Mouse (Mus musculus) liver, adult (tissue): ENCODE results near the gene Spic.
A peak's percentile ranks its signal among the peaks of the same experiment; 100 is the strongest.

Source experiments
- GATA4 ChIP-seq: IDR thresholded peaks from 2 replicates; pipeline ENCODE4 v1.6.1; 2014; ENCODE audit warnings: mild to moderate bottlenecking, low read length; ENCODE audit not compliant: insufficient replicate concordance

The Spic gene

DNA sequence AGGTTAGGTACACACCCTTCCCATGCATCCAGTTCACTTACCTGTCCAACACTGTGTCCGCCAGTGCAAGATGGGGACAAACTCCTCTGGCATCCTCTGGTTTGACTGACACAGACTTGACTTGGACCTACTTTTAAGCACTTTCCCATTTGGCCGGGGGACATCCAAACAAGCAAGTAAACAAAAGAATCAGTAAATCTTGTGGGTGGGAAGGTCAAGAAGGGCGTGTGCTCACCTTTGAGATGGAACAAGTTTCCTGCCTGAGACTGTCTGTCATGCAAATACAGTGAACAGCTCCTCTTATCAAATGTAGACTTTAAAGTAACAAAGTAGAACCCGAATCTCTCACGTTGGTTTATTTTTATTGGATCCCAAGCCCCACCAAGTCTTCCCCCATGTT, at the start of gene Spic:
TSS of gene Spic (minus strand) at position 91 of the 400 bp plus-strand sequence.
- TF ChIP-seq GATA4: no peak

DNA sequence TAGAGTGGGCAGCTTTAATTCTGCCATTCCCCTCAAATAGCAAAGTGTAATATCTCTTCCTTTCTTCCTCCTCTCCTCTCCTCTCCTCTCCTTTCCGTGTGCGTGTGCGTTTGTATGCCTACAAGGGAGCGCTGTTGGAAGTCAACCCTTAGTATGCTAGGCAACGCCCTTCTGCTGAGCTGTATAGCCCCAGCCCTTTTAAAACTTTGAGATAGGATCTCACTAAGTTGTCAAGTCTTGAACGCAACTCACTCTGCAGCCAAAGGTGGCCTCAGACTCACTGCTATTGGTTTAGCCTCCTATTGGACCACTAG, 47.5 kb upstream of the Spic start:
- TF ChIP-seq GATA4: no peak

DNA sequence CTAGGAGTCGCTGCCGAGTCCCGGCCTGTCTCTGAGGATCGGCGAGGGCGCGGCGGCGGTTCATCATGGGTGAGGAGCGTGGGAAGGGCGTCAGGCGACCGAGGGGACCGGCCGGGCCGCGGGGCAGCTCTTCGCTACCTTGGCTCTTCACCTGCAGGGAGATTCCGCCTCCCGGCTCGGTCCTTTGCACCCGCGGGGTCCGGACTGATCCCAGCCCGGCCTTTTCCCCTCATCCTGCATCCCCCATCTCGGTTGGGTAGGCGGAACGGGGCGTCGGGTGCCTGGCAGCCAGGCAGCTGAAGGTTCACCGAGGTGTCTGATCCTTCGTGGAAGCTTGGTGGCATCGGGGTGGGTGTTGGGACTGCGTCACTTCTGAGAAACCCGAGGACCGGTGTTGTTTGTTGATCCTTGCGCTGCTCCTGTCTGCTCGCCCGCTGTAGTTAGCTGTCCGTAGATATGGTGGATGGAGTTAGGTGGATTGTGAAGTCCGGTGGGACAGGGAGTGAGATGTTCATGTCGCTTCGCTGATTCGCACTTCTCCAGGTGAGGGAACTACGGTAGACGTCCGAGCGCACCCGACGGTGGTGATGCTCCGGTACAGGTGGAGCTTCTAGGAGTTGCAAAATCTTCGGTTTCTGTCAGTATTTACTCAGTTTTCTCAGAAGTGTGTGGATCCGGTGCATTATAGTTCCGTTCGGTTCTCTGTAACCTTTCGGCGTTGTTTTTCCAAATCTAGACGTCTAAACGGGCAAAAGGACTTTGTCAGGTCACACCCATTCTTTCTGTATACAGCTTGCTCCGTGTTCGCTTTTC, 46.9 kb upstream of the Spic start:
- no peak for TF ChIP-seq GATA4

- peak; percentile 70; the same call in 1 of the 2 replicates for TF ChIP-seq GATA4
Observed at GRCm38 (mm10) chr10:88730571-88731495, 46.0 kb upstream of the Spic start, which contains the start of gene Arl1. Arl1 (plus strand) TSS chr10:88730858.

DNA sequence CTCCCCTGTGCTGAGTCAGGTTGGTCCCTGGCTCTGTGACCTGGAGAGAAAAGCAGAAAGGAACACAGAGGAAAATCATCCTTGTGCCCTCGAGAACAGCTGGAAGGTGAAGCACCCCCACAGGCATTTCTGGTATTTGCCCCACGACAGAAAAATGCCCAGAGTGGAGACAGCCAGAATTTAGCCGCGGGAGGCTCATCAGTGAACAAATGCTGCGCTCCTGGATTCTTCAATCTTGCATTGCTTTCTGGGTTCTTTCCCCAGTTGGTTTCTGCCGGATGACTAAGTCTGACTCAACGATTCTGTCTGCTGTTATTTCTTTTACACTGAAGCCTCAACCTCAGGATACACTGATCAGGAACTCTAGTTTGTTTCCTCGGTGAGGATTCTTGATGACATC, 43.4 kb upstream of the Spic start:
- no peak for TF ChIP-seq GATA4

DNA sequence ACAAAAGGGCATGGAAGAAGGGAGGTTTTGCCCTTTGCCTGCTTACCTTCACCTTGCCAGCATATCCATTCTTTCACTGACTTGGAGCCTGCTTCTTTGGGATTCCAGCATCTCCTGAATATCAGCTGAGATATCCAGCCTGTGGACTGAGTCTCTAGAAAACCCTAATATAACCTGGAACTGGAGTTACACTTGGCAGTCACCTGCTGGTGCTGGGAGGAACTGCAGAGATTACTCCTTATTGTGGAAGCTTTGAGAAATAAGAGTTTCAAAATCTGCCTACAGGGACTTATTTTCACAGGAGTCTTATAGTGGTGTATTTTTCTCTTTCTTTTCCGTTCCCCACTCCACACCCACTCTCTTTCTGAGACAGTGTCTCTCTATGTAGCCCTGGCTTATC, 42.3 kb upstream of the Spic start:
- no peak for TF ChIP-seq GATA4

GRCm38 (mm10) chr10:88725343-88725742, 40.5 kb upstream of the Spic start:
- TF ChIP-seq GATA4: no peak

DNA sequence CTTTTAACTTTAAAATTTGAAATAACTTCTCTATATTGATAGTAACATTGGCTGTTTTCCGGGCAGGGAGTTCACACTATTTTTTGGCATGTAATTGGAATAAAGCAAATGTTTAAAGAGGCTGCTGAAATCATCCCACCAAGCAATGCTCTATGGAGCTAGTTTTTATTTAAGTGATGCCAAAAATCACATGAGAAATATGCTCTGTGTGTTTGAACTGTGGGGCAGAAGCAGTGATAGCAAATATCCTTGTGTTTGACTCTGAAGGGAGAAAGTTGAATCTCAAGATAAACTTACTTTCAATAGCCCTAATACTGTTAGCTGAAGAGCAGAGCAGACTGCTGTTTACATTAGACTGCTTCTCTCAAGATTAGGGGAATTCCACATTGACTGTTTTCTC, 34.8 kb upstream of the Spic start:
- no peak for TF ChIP-seq GATA4

DNA sequence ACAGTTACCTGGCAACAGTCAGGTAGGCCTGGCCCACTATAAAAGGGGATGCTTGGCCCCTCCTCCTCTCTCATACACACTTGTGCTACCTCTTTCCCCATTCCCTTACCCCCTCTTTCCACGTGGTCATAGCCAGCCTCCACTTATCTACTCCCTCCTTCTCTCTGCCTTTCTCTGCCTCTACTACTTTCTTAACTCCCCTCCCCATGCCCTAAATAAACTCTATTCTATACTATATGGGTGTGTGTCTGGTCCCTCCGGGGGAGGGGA, 32.9 kb upstream of the Spic start:
- no peak for TF ChIP-seq GATA4

DNA sequence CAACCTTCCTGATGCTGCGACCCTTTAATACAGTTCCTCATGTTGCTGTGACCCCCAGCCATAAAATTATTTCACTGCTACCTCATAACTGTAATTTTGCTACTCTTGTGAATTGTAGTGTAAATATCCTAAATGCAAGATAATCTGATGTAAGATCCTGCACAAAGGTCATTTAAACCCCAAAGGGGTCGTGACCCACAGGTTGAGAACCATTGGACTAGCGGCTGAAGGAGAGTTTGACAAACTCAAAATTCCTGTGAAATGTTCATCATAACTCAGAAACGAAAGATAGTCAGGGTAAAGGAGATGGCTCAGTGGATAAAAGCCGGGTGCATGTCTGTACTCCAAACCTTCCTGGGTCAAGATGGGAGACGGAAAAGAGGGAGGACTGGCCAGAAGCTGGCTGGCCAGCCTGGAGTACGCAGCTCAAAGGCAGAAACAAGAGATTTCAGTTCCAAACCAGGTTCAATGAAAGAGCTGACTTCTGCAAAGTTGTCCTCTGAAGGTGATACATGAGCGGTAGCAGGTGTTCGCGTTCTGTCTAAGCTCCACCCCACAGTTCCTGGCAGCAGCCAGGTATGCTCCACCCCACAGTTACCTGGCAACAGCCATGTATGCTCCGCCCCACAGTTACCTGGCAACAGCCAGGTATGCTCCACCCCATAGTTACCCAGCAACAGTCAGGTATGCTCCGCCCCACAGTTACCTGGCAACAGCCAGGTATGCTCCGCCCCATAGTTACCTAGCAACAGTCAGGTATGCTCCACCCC, 32.4 kb upstream of the Spic start:
- TF ChIP-seq GATA4: no peak

DNA sequence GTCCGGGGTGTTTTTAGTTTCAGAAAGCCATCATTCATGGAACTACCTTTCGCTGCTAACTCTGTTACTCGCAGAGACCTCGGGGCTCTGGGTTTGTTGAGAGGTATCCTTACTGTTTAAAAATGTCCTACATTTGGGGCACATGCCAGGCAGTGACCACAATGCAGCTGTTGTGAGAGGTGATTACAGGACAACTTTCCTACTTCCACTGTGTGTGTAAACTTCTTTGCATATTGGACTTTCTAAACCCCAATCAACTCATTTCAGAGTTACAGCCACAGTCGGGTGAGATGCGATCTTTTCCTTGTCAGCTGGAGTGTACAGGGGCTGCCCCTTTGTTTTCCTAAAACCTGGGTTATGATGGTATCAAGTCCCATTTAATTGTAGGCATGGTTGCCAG, 30.8 kb upstream of the Spic start:
- TF ChIP-seq GATA4: no peak

DNA sequence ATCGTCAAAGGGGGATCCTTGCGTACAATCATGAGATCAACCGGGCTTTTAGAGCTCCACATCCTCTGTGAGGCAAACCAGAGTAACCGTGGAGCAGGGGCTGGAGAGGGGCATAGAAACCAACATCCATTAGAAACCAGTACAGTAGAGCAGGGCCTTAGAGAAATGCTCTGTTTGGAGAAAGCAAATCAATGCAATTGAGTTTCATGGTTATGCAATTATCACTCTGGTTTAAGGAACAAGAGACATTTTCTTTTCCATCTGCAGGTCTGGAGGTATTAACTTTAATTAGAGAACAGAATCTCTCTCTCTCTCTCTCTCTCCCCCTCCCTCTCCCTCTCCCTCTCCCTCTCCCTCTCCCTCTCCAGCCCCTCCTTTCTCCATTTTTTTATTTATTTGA, 29.9 kb upstream of the Spic start:
- no peak for TF ChIP-seq GATA4

GRCm38 (mm10) chr10:88712359-88712758, 27.5 kb upstream of the Spic start:
- no peak for TF ChIP-seq GATA4

DNA sequence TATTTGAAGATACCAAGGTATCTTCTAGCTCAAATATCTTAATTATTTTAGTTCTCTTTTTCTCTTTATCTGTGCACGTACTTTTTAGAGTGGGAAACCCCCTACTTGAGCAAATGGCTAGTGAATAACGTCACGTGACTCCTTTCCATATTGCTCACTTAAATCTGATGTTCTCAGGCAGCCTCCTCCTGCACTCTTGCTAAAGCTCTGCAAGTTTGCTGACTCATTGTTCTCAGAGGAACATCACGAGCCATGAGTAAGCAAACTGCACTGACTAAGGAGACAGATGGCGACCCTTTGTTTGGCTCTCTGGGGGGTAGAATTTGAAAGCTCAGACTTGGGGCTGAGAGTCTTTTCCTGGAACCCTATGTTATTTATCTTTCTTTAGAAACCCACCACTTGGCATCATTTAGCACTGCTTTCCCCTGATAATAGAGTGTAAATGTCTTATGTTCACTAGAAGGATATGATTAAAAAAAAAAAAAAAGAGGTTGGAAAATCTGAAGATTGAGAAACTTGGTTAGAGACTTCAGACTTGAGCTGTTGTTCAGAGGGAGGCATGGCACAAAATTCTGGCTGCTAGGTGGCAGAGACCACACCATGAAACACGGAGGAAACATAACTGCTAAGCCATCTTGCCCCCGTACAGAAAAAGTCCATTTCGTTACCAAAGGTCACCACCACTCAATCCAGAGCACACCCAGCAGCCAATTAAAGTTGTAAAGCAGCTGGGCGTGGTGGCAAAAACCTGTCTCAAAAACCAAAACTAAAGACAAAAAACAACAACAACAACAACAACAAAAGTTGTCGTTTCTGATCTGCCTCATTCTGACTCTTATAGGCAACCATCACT, 24.1 kb upstream of the Spic start:
- no peak for TF ChIP-seq GATA4

DNA sequence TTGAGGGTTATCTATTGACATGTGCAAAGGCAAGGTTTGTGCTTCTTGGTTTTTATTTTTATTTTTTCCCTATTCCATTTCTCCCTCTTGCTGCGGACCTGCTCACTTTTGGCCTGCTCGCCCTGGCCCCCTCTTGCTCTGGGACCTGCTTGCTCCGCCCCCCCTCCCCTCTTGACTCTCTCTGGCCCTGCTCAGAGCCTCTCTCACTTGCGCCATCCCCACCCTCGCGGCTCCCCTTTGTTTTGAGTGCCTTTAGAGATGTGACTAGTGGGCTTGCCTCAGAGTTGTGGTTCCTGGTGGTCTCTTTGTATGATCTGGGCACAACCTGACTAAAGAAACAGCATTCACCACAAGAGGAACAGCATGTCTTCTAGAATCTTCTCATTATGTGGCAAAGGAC, 16.1 kb upstream of the Spic start:
- no peak for TF ChIP-seq GATA4
